Mouse (Mus musculus): ENCODE results near the gene Cyb5r3.

The Cyb5r3 gene

GRCm38 (mm10) chr15:83172492-83173429 lies at the start of gene Cyb5r3:
Gene Cyb5r3, minus strand, starts transcription at chr15:83172592.
- DNase-seq, result no peak

DNA sequence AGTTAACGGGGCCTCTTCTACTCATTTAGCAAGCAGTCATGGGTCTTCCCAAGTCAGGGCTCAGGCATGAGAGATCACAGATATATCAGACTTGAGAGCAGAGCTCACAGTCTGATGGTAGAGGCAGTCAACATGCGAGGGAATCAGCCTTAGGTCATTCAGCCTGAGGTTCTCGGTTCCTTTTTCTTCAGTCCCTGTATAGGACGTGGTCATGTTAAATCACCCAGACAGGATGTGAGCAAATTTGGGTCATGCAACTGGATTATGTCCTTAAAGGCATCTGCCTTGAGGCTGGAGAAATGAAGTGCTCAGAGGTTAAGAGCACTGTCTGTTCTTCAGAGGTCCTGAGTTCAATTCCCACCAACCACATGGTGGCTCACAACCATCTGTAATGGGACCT lies 49.3 kb upstream of the Cyb5r3 start:
- DNase-seq, result no peak

GRCm38 (mm10) chr15:83220368-83221013 lies 48.1 kb upstream of the Cyb5r3 start:
- DNase-seq, result no peak

- DNase-seq, result no peak
Measured at GRCm38 (mm10) chr15:83215322-83216216, 43.2 kb upstream of the Cyb5r3 start.

GRCm38 (mm10) chr15:83210229-83210628 lies 37.8 kb upstream of the Cyb5r3 start:
- peak; percentile 59 for DNase-seq

DNA sequence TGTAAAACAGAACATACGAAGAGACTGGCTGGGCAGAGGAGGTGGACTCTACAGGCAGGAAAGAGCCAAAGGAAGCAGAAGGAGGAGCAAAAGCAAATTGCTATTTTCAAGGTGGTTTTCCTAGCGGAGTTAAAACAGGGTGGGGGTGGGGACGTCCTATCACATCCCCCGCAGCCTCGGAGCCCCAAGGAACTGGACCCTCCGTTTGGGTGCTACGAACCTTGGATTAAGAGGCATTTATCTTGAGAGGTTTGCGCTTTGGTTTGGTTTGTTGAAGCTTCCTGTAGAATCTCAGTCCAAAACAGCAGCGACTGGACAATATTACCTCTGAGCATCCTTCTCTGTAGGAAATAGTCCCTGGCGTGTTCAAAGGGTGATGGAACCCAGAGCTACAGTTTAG lies 37.3 kb upstream of the Cyb5r3 start:
- DNase-seq, result no peak

DNA sequence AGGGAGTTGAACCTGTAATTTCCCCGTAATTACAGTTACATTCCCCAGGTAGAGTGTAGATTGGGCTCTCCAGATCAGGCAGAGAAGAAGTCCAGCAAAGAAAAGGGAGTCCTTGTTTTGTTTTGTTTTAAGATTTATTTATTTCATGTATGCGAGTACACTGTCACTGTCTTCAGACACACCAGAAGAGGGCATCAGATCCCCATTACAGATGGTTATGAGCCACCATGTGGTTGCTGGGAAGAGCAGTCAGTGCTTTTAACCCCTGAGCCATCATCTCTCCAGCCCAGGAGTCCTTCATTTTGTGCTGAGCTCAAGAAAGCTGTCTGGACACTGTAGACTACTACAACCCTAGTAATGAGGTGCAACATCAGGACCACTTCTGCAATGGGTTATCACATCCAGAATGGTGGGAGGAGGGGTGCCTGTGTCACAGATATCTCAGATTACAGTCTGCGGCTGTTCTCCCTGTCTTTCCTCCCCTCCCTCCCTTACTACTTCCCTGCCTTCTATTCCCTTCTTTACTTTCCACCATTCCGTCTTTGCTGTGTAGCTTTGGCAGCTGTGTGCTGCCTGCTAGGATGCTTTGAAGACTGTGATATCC lies 36.8 kb upstream of the Cyb5r3 start:
- DNase-seq, result no peak

DNA sequence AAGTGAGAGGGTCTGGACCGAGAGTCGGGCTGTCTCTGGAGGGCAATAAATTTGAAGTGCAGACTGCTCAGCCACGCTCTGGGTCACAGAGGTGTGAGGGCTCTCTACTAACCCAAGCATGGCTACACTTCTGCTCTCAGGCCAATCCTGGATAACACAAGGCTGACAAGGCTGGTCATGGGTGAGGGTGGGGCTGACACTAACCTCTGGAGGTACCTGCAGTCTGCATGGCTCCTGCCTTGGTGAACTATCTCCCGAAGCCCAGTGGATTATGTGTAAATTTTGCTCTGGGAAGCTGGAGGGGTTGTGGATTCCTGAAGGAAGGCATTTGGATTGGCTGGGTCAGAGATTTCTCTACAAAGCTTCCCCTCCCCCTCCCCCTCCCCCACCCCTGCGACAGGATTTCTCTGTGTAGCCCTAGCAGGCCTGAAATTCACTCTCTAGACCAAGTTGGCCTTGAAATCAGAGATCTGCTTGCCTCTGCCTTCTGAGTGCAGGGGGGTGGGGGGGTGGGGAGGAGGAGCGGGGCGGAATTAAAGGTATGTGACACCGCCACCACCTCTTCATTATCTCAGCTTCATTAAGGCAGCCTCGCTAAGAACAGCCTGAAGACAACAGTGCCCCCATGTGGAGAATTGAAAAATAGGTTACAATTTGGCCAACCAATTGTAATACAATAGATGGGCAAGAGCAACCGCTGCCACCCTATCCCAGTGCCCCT lies 32.5 kb upstream of the Cyb5r3 start:
- peak; percentile 41 for DNase-seq

DNA sequence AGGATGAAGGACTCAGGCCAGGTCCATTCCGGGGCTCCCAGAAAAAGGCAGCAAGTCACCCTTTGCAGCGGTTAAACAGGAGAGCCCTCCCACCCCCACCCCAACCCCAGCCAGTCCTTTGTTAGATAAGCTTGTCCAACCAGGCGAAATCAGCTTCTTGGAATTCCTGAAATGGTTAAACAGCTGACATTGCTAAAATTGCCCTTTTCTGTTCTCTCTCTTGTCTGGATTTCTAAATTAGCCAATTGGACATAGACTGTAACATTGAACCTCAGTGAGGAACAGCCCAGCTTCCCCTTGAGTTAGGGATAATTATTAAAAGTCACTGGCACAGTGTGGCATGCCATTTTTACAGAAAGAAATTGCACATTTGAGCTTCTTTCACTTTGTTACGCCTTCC lies 30.0 kb upstream of the Cyb5r3 start:
- no peak for DNase-seq

- DNase-seq, result no peak
Measured at GRCm38 (mm10) chr15:83193413-83193812, 21.0 kb upstream of the Cyb5r3 start.

DNA sequence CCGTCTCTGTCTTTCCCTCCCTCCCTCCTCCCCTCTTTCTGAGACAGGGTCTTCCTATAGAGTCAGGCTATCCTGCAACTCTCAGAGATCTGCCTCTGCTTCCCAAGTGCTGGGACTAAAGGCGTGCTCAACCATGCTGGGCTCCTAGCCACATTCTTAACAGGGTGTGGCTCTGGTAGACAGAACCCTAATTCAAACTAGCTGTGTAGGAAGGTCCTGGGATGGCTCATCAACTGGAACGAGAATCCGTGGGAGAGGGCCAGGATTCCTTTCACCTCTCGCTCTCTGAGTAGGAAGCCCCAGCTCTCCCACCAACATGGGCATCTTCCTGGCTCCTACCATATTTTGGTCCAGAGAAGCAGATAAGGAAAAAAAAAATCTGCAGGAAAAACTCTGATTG lies 10.0 kb upstream of the Cyb5r3 start:
- DNase-seq, result no peak

DNA sequence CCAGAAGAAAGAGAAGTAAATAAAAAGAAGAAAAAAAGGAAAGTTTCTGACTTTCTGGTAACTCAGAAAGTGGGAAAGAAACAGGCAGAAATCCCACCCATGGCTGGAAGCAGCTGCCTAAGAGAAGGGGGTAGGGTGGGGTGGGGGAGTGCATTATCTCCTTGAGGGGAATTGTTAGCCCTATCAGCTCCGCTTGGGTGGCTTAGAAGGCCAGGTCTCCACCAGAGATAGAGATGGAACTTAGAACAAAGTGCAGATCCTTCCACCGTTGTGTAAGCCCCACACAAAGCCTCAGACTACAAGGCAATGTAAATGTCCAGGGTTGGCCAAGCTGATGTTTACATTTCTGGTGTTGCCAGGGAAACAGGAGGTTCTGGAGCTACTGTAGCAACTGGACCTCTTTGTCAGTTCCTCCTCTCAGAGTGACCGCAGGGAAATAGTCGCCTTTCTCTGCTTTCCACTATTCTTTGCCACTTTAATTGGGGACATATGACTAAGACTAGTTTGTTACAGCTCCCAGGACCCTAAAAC lies 9.5 kb upstream of the Cyb5r3 start:
- peak; percentile 45 for DNase-seq

GRCm38 (mm10) chr15:83180004-83180403 lies 7.6 kb upstream of the Cyb5r3 start:
- no peak for DNase-seq

GRCm38 (mm10) chr15:83176653-83177052 lies 4.3 kb upstream of the Cyb5r3 start:
- no peak for DNase-seq

- no peak for DNase-seq
Measured at GRCm38 (mm10) chr15:83173914-83174884, 1.8 kb upstream of the Cyb5r3 start.

GRCm38 (mm10) chr15:83171712-83172481 lies 495 bp downstream of the Cyb5r3 start:
- DNase-seq, result peak; percentile 98

DNA sequence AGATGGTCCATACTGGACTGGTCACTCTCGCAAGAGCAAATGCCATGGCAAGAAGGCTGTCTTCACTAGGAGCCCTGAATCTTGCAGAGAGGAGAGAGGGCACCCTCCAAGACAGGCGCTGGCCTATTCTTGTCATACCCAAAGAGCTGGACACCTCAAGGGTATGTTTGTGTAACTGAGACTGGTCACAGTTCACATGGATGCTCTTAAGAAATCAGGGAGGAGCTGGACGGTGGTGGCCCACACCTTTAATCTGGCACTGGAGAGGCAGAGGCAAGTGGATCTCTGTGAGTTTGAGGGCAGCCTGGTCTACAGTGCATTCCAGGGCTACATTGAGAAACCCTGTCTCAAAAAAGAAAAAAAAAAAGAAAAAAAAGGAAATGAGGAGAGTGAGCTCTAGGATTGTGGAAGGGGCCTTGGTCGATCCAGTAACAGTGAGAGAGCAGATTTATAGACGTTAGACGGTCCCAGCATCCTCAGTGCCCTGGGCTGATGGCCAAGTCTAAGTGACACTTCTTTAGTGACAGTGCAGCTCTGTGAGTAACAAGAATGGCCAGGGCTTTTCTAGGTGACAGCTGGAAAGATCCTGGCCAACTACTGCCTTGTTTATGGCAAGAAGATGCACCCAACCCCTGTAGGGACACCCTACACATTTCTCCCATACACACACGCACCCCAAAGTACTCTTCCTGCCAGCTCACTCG lies 1.3 kb downstream of the Cyb5r3 start:
- DNase-seq, result no peak

DNA sequence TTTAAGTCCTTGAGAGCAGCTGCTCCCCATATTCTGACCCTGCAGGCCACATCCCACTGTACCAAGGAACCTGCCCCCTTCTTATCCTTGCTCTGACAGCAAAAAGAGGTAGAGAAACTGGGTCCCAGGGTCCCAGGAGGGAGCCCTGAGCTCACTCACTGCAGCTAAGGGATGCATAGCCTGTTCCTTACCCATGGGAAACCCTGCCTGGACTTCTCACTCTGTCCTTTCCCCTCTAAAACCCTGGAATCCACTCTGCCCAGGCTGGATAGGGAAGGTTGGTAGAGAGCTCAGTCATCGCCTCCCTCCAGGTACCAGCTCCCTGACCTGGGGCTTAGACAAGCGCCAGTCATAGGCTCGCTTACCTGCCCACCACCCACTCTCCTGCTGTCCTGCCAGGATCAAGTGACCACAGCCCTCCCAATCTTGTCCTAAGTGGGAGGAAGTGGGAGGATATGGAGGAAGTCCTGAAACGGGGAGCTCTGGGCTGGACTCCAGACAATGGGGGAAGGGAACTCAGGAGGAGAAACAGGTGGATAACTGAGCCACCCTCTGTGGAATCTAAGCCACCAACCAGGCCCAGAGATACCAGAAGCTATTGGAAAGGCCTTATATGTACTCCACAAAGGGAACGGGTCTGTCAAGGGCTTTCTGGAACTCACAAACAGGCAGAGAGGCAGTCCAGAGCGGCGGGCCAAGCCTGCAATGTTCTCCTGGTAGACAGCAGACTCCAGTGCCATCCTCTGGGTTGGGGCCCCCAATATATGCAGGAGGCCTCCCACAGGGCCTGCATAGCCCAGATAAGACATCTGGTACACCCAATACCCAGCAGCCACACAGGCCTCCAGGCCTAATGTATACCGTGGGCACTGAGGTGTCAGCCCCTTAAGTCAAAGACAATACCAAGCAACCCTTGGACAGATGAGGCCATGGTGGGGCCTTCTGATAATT lies 2.3 kb downstream of the Cyb5r3 start:
- DNase-seq, result peak; percentile 92
